Mouse (Mus musculus) CD4-positive, CD25-positive, alpha-beta regulatory T cell, adult 2 months (primary cell): ENCODE measurements around the gene Tollip.

Experiments used
- DNase-seq: peaks from one replicate; pipeline ENCODE4 v3.0.0-alpha.2; 2012; ENCODE audit warnings: low read depth, low spot score

Tollip gene

GRCm38 (mm10) chr7:141918407-141918806, at the start of gene Tollip:
TSS of gene Tollip (minus strand) at chr7:141918507.
- DNase-seq, result no peak

GRCm38 (mm10) chr7:141966281-141966680, 48.0 kb upstream of the Tollip start:
- no peak for DNase-seq

- DNase-seq, result no peak
These were observed 44.2 kb upstream of the Tollip start for GRCm38 (mm10) chr7:141962521-141962920.

GRCm38 (mm10) chr7:141961491-141961890, 43.2 kb upstream of the Tollip start:
- no peak for DNase-seq

- DNase-seq, result no peak
These were observed 42.6 kb upstream of the Tollip start for GRCm38 (mm10) chr7:141960926-141961325.

GRCm38 (mm10) chr7:141959133-141959532, 40.8 kb upstream of the Tollip start:
- DNase-seq, result no peak

- no peak for DNase-seq
These were observed 39.9 kb upstream of the Tollip start for GRCm38 (mm10) chr7:141958211-141958610.

- no peak for DNase-seq
These were observed 39.3 kb upstream of the Tollip start for GRCm38 (mm10) chr7:141957524-141958051.

- no peak for DNase-seq
These were observed 37.9 kb upstream of the Tollip start for GRCm38 (mm10) chr7:141956174-141956566.

- no peak for DNase-seq
These were observed 37.4 kb upstream of the Tollip start for GRCm38 (mm10) chr7:141955565-141956173.

GRCm38 (mm10) chr7:141953616-141954015, 35.3 kb upstream of the Tollip start:
- no peak for DNase-seq

- no peak for DNase-seq
These were observed 34.6 kb upstream of the Tollip start for GRCm38 (mm10) chr7:141952920-141953319.

- no peak for DNase-seq
These were observed 33.5 kb upstream of the Tollip start for GRCm38 (mm10) chr7:141951821-141952220.

- peak; percentile 17 for DNase-seq
These were observed 32.1 kb upstream of the Tollip start for GRCm38 (mm10) chr7:141950104-141951013.

GRCm38 (mm10) chr7:141949799-141950103, 31.4 kb upstream of the Tollip start:
- peak; percentile 24 for DNase-seq

- DNase-seq, result peak; percentile 91
These were observed 30.8 kb upstream of the Tollip start, which contains the start of gene Brsk2 for GRCm38 (mm10) chr7:141948906-141949798. TSS of gene Brsk2 (plus strand) at chr7:141949751.

- no peak for DNase-seq
These were observed 29.7 kb upstream of the Tollip start for GRCm38 (mm10) chr7:141948045-141948444.

- DNase-seq, result no peak
These were observed 29.2 kb upstream of the Tollip start for GRCm38 (mm10) chr7:141947512-141947911.

- DNase-seq, result no peak
These were observed 27.6 kb upstream of the Tollip start for GRCm38 (mm10) chr7:141945927-141946326.

GRCm38 (mm10) chr7:141943444-141943843, 25.1 kb upstream of the Tollip start:
- no peak for DNase-seq

GRCm38 (mm10) chr7:141934951-141935350, 16.6 kb upstream of the Tollip start:
- no peak for DNase-seq
